Mouse (Mus musculus) kidney, adult 2 months (tissue): ENCODE data around the gene St3gal3.

ENCODE experiments used
- CTCF ChIP-seq: fragments of 200-500 bp; conservative IDR thresholded peaks from 2 replicates; pipeline ENCODE4 v1.5.1; 2011; ENCODE audit warnings: low read depth, mild to moderate bottlenecking, control low read depth, low read length, moderate library complexity, mixed read lengths; ENCODE audit not compliant: insufficient read depth, insufficient read length
- POLR2A ChIP-seq: fragments of 200-500 bp; IDR thresholded peaks from one replicate; pipeline ENCODE4 v1.6.1; 2011; ENCODE audit warnings: low read depth, low read length, control low read depth

DNA sequence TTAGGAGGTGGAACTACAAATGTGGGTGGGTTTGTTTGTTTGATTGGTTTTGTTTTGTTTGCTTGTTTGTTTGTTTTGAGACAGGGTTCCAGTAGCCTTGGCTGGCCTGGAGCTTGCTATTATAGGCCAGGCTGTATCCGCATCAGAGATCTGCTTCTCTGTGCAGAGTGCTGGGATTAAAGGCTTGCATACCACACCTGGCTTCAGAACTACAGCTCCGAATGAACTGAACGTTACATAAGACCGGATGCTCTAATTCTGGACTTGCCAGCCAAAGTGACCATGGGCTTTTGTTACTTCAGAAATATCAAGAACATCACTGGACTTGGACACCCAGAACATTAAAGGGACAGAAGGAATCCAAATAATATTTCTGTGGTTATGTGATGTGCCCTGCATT lies 98.2 kb downstream of the St3gal3 start:
- TF ChIP-seq POLR2A (no peak), CTCF (no peak)
